Mouse (Mus musculus) bone marrow macrophage, adult 2 months (primary cell): Measurements from ENCODE around the gene Gm5475. TPM values are rescaled to one million over a fixed set of nuclear protein-coding genes. Genes with fewer than 3 reads are reported as not detected.
"Not testable (repeated sequence)": the region's sequence is repeated elsewhere in the genome, so short reads cannot be mapped to it uniquely, and the experiment has no call there.

Experiments used
- H3K27ac ChIP-seq: 2 replicates; pipeline ENCODE4 v1.5.1; 2012; ENCODE audit warnings: low read depth, low read length; ENCODE audit not compliant: insufficient read depth
- H3K4me1 ChIP-seq: 2 replicates; pipeline ENCODE4 v1.6.1; 2012; ENCODE audit warnings: low read length; ENCODE audit not compliant: control insufficient read depth, insufficient read depth
- H3K4me3 ChIP-seq: 2 replicates; pipeline ENCODE4 v1.5.1; 2012; ENCODE audit warnings: mild to moderate bottlenecking, low read length, moderate library complexity; ENCODE audit not compliant: insufficient read depth
- CTCF ChIP-seq: IDR thresholded peaks from 2 replicates; pipeline ENCODE4 v1.5.1; 2012; ENCODE audit warnings: low read depth, mild to moderate bottlenecking, low read length, moderate library complexity
- POLR2A ChIP-seq: IDR thresholded peaks from 2 replicates; pipeline ENCODE4 v1.6.1; 2012; ENCODE audit warnings: mild to moderate bottlenecking, low read depth, low read length, borderline replicate concordance
- polyA plus RNA-seq: library from polyadenylated mRNA; stranded (reverse); fragments of >200 nt; gene quantifications from 2 replicates; pipeline ENCODE4 v1.2.4, GENCODE M21; 2012; ENCODE audit not compliant: missing spikeins, insufficient read depth, insufficient read length

Gene Gm5475
- polyA plus RNA-seq = not detected in 2 replicates

DNA sequence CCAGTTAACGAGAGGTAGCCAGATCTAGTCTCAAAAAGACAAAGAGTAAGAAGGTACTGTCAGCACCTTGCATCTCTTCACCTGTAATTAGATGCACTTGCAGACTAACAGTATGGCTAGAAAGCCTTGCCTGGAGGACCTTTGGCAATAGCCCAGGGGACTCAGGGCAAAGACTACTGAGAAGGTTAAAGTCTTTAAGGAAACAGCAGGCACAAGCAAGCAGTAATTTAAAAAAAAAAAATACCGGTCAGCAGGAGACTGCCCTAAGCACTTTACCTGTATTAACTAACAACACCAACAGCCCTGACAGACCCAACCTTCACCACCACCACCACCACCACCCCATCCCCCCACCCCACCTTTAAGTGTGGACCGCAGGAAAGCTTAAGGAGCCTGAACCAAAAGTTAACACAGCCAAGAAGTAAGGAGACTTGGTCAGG is at the start of gene Gm5475:
Gene Gm5475, plus strand, starts transcription at position 390 of the 440 bp plus-strand sequence.
- H3K27ac ChIP-seq = peak within 1 kb of the TSS; percentile 92
- peaks cover 40% of the 10 kb centered on the region for H3K4me1 ChIP-seq
- H3K4me3 ChIP-seq = peak within 1 kb of the TSS; percentile 72

DNA sequence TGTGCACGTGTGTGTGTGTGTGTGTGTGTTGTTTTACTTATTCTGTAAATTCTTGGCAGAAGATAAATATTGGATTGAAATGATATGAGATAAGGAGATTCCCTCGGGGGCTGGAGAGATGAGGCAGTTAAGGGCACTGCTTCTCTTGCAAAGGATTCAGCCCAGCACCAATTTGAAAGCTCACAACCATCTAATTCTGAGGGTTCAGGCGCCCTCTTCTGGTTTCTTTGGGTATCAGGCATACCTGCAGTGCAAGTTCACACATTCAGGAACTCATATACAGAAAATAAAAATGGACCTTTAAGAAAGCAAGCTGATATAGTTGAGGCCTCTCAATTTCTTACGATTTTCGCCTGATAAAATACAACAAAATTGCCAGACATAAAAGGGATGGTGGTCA is 46.9 kb upstream of the Gm5475 start:
- peaks cover 3% of the 10 kb centered on the region for H3K4me1 ChIP-seq
- no peak overlapping the region for H3K4me3 ChIP-seq
- TF ChIP-seq CTCF = no peak
- TF ChIP-seq POLR2A = no peak
- H3K27ac ChIP-seq = no peak overlapping the region

DNA sequence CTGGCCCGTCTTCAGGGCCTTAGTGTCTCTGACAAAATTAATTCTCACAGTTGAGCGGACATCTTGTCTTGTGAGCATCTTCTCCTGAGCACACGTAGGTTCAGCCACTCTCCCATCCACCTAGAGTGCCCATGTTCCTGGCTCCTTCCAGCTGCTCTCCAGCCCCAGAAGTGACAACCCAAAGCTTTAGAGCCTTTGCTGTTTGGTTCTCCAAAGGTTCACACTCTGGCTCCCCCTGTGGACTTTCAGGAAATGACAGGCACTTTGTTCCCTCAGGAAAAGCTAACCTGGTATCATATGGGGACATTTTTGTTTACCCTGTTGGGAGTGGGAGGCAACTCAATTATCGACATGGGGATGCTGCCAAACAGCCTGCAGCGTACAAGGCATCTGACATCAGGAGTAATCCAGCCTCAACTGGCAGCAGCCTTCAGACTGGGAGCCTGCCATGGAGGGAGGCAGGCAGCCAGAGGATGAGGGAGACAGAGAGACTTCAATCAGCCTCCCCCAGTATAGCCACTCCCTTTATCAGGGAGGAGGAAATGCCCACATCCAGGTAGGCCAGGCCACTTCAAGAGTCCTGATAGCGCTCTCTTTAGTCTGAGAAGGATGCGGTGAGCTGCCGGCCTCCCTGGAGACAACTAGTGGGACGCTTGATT is 44.0 kb upstream of the Gm5475 start:
- H3K4me3 ChIP-seq, H3K27ac ChIP-seq, H3K4me1 ChIP-seq: not testable (repeated sequence)

DNA sequence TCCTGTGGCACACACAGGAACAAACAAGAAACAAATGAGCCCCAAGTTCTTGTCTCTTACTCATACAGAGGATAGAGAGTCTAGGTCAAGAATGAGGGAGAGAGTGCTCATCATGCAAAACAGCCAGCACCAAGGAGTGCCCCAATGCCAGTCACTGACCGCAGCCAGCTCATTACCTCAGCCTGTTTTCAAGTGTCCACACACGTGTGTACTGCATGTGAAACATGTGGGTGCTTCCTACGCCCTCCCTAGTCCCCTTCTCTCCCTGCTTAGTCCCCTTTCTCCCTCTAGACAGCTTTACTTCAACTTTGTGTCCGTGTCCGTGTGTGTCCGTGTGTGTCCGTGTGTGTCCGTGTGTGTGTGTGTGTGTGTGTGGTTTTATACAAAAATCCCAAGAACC is 42.3 kb upstream of the Gm5475 start:
- H3K27ac ChIP-seq = no peak overlapping the region
- no peak for TF ChIP-seq POLR2A
- TF ChIP-seq CTCF = no peak
- H3K4me3 ChIP-seq = no peak overlapping the region
- H3K4me1 ChIP-seq = peaks cover 3% of the 10 kb centered on the region

DNA sequence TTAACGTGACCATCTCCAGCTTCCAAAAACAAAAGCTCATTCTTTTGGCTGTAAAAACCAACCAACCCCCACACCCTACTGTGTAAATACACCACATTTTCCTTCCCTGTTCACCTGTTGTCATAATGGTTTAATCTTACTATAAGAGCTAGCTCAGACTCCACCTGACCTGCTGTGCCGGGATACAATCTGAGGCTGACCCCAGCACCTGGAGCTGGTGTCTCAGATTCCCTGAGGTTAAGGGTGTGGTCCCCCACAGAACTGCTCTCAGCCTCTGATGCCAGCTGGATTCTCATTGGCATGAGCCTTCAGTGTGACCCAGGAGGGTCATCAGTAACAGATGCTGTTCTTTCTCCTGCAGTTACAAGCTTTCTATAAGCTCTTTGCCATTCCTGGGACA is 41.8 kb upstream of the Gm5475 start:
- H3K4me3 ChIP-seq = no peak overlapping the region
- H3K4me1 ChIP-seq = peaks cover 3% of the 10 kb centered on the region
- TF ChIP-seq POLR2A (no peak), CTCF (no peak)
- H3K27ac ChIP-seq = no peak overlapping the region

DNA sequence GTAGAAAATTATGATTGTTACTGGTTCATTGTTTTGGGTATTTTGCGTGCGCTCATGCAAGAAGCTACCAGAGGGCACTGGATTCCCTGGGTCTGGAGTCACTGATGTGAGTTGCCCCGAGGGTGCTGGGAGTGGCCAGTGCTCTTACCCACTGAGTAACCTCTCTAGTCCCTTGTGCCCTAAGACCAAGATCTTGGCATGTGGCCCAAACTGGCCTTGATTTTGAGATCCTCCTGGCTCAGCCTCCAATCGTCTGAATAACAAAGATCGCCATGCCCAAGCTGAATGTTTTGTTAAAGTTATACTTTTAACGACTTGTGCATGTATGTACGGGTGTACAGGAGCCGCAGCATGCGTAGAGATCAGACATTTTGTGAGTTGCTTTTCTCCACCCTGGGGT is 36.2 kb upstream of the Gm5475 start:
- TF ChIP-seq CTCF (no peak), POLR2A (no peak)
- no peaks in the 10 kb centered on the region for H3K4me1 ChIP-seq
- H3K27ac ChIP-seq = no peak overlapping the region
- no peak overlapping the region for H3K4me3 ChIP-seq

DNA sequence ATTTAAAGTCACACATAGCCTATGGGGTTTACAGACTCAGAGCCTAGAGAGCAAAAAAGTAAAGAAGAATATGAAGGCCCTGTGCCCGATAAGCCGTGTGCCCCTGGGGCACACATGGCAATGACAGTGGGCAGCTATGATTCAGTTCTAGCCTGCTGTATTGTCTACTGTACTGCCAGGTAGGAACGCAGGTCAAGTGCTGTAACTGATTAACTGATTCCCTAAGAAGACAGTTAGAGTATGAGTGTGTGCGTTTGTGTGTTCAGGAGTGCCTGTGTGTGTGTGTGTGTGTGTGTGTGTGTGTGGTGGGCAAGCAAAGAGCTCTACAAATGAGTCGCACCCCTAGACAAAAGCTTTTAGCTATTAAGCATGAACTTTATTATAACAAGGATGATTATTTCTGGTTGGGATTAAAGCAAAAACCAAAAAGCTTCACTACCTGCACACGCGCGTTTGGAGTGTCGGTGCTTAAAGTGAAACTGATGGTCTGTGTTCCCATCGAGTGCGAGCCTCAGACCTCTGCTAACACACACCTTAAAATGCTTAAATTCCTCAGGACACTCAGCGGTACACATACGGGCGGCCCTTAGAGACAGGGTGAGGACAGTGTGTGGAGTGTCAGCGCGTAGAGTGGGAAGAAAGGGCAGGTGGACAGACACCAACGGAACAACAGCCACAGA is 34.3 kb upstream of the Gm5475 start:
- TF ChIP-seq POLR2A = no peak
- no peaks in the 10 kb centered on the region for H3K4me1 ChIP-seq
- H3K27ac ChIP-seq = no peak overlapping the region
- no peak overlapping the region for H3K4me3 ChIP-seq

DNA sequence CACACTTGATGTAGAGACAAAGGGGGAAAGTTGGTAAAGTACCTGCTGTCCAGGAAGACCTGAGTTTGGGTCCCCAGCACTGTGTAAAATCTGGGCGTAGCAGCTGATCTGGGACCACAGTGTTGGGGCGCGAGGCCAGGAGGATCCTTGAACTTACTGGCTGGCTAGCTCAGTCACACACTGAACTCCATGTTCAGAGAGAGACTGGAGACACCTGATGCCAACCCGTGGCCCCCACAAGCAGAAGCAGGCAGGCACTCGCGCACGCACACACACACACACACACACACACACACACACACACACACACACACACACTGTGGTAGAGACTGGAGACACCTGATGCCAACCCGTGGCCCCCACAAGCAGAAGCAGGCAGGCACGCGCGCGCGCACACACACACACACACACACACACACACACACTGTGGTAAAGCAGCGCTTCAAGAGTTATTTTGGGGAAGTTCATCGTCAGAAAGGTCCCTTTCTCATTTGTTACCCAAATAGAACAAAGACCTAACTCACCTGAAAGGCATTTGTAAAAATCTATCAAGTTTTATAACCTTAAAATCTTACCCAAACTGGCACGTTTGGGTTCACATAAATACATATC is 33.6 kb upstream of the Gm5475 start:
- Histone ChIP-seq H3K4me1 (no peaks in the 10 kb centered on the region), H3K27ac (no peak overlapping the region), H3K4me3 (no peak overlapping the region)
- no peak for TF ChIP-seq CTCF
- no peak for TF ChIP-seq POLR2A

DNA sequence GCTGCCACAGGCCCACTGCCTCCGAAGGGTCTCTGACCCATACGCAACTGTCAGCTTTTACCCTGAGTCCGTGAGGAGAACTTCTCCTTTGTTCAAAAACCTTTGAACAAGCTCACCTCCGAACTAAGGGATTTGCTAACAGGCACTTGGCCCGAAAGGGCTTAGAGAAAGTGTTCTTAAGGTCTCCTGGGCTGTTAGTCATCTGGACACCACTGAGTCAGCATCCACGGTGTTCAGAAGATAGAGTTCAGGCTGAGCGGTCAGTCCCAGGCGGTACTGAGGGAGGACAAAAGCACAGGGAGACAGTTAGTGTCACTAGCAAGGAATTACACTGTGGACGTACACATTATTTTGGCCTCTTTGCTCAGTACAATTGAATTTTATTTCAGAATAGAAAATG is 33.1 kb upstream of the Gm5475 start:
- Histone ChIP-seq H3K27ac (no peak overlapping the region), H3K4me3 (no peak overlapping the region), H3K4me1 (no peaks in the 10 kb centered on the region)
- TF ChIP-seq CTCF = no peak
- no peak for TF ChIP-seq POLR2A

DNA sequence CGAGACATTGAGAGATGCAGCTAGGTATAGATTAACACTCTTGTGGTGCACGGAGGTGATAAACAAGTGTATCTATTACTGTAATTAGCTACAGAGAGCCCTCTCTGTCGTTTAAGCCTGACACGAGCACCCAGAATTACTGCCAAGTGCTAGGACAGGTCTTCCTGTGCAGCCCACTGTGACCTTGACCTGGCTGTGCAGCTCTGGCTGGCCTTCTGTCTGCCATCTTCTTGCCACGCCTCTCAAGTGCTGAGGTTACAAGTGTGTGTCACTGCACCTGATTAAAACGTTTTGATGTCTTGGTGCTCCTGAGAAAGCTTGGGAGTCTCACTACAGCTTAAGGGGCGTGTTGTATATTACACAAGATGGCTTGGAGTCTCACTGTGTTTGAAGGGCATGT is 30.9 kb upstream of the Gm5475 start:
- H3K4me1 ChIP-seq = no peaks in the 10 kb centered on the region
- H3K27ac ChIP-seq = no peak overlapping the region
- TF ChIP-seq CTCF = no peak
- no peak for TF ChIP-seq POLR2A
- H3K4me3 ChIP-seq = no peak overlapping the region

DNA sequence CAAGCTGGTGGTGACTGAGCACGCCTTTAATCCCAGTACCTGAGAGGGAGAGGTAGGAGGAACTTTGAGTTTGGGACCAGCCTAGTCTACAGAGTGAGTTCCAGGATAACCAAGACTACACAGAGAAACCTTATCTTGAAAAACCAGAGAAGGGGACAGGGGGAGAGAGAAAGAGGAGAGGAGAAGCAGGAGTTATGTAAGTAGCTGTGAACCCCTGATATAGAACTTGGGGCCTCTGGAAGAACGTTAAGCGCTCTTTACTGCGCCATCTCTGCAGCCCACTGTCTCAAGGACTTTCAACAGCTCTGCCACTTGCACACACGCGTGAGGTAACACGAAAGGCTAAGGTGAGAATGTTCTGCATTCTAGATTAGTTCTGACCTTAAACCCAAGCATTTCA is 30.3 kb upstream of the Gm5475 start:
- no peak for TF ChIP-seq POLR2A
- no peak for TF ChIP-seq CTCF
- H3K4me1 ChIP-seq = no peaks in the 10 kb centered on the region
- H3K4me3 ChIP-seq = no peak overlapping the region
- H3K27ac ChIP-seq = no peak overlapping the region
